Mouse (Mus musculus) cortical plate, adult 2 months (tissue): ENCODE data around the gene Gigyf2. TPM values are rescaled to one million over a fixed set of nuclear protein-coding genes. Genes with fewer than 3 reads are reported as not detected.

Source experiments
- H3K27ac ChIP-seq: fragments of 200-500 bp; 2 replicates; pipeline ENCODE4 v1.5.1; 2012; ENCODE audit warnings: low read length, control low read depth, inconsistent platforms; ENCODE audit not compliant: insufficient read depth
- H3K4me1 ChIP-seq: fragments of 200-500 bp; 2 replicates; pipeline ENCODE4 v1.6.1; 2011; ENCODE audit warnings: low read length; ENCODE audit not compliant: control insufficient read depth, insufficient read depth
- H3K4me3 ChIP-seq: fragments of 200-500 bp; 2 replicates; pipeline ENCODE4 v1.5.1; 2011; ENCODE audit warnings: mild to moderate bottlenecking, low read length, control low read depth; ENCODE audit not compliant: insufficient read depth
- CTCF ChIP-seq: fragments of 200-500 bp; IDR thresholded peaks from 2 replicates; pipeline ENCODE4 v1.5.1; 2011; ENCODE audit warnings: mild to moderate bottlenecking, control low read depth, low read length; ENCODE audit not compliant: insufficient read depth; ENCODE audit errors: extremely low read depth
- POLR2A ChIP-seq: fragments of 200-500 bp; IDR thresholded peaks from 2 replicates; pipeline ENCODE4 v1.6.1; 2011; ENCODE audit warnings: mild to moderate bottlenecking, low read length, control low read depth; ENCODE audit not compliant: insufficient read depth; ENCODE audit errors: extremely low read depth
- polyA plus RNA-seq: library from polyadenylated mRNA; depleted of rRNA; stranded (reverse); fragments of >200 nt; gene quantifications from 2 replicates; pipeline ENCODE4 v1.2.3, GENCODE M21; 2012

The Gigyf2 gene
- polyA plus RNA-seq, 1 experiment = 54.3 TPM

DNA sequence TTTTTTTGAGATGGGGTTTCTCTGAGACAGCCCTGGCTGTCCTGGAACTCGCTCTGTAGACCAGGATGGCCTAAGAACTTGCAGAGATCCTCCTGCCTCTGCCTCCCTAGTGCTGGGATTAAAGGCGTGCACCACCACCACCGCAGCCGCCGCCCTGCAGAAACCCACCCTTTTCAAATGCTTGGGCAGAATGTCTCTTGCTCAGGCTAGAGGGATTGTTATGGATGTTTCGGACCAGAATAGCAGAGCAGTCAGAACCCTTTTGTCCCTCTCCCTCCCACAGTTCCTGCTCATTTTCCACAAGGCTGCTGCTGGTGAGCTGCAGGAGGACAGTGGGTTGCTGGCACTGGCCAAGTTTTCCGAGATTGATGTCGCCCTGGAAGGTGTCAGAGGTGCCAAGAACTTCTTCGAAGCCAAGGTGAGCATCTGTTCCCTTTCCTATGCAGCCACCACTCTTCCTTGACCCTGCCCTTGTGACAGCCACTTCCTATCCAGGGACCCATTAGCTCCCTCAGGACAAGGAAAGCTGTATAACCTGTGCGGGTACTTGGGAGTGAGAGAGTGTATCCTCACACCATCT lies 29.4 kb upstream of the Gigyf2 start:
- TF ChIP-seq POLR2A (no peak), CTCF (no peak)
- H3K27ac ChIP-seq = no peak overlapping the region
- no peak overlapping the region for H3K4me3 ChIP-seq
- H3K4me1 ChIP-seq = no peaks in the 10 kb centered on the region

DNA sequence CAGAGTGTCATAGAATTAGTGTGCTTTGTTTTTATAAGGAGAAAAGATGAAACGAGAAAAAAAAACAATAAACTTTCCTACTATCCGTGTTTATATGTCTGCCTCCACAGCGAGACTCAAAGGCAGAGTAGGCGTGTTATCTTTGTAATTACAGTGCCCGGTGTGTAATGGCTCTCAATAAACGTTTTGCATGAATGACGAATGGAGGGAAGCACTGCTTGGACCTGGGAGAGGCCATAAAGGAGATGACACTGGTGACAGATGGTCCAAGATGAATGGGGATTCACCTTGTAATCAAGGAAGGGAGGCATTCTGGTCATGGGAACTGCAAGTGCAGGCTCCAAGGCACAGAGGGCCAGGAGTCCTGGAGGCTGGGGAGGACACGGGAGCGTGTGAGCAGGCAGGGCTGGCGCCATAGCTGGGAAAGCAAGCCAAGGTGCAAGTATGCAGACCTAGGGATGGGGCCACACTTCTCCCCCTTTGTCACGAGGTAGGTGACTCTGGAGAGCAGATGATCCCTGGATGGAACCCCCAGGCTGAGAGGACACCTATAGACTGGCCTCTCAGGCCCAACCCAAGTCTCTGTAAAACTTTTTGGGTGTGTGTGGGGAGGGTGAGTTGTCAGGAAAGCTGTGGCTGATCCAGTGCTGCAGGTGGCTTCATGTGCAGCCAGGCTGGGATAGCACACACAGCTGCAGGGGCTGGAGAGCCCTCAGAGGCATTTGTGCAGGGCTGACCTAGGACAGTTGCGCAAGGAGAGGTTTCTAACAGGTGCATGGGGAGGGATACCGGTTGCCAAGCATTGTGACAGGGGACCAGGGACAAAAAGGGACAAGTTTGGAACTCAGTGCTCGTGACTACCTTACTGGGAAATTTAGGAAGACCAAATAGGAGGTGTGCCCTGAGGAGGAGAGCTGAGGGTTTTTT lies 26.2 kb upstream of the Gigyf2 start:
- Histone ChIP-seq H3K4me1 (no peaks in the 10 kb centered on the region), H3K27ac (no peak overlapping the region), H3K4me3 (no peak overlapping the region)
- TF ChIP-seq POLR2A = no peak
- no peak for TF ChIP-seq CTCF

DNA sequence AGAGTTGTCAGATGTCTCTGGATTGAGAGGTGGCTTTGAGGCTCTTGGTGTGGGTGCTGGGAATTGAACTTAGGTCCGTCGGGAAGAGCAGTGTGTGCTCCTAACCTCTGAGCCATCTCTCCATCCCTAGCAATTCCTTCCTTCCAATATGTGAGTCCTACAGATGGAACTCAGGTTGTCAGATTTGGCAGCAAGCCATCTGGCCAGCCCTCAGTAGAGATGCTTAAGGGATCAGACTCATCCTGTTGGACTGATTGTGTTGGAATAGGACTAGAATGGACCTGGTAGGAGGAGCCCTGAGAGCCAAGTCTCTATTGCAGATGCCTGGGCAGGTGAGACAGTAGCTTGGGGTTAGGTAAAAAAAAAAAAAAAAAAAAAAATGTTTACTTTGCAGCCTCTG lies 24.8 kb upstream of the Gigyf2 start:
- Histone ChIP-seq H3K4me1 (no peaks in the 10 kb centered on the region), H3K27ac (no peak overlapping the region), H3K4me3 (no peak overlapping the region)
- no peak for TF ChIP-seq POLR2A
- no peak for TF ChIP-seq CTCF

DNA sequence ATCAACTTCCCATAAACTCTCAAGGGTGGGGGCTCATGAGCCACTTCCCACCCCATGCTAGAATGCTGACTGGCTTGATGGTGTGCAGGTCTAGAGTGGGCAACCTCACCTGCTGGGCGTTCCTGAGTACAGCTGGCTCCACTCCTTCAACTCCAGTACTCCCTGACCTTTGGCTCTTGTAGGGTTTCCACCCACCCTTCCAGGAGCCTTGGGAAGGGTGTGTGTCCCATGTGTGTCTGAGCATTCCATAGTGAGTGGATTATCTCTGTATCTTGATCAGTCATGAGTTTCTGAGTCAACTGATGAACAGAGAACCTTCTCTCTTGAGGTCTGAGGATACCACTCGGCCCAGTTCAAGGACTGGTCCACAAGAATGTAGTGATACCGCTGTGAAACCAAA lies 17.8 kb upstream of the Gigyf2 start:
- Histone ChIP-seq H3K27ac (no peak overlapping the region), H3K4me1 (no peaks in the 10 kb centered on the region), H3K4me3 (no peak overlapping the region)
- TF ChIP-seq CTCF (no peak), POLR2A (no peak)

DNA sequence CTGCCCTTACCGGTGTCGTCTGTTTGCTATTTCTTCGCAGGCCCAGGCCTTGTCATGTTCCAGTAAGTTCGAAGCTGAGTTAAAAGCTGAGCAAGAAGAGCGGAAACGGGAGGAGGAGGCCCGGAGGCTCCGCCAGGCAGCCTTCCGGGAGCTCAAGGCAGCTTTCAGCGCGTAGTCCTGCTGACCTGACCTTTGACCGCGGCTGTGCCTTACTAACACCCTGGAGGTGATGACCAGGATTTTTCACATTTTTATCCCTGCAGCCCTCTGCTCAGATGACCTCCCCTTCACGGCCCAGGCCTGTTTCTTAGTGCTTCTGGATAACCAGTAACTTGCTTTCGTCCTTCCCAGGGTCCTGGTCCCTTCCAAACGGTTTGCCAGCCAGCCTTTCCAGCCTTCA lies 17.2 kb upstream of the Gigyf2 start:
- Histone ChIP-seq H3K4me3 (no peak overlapping the region), H3K4me1 (no peaks in the 10 kb centered on the region), H3K27ac (no peak overlapping the region)
- TF ChIP-seq POLR2A (no peak), CTCF (no peak)

DNA sequence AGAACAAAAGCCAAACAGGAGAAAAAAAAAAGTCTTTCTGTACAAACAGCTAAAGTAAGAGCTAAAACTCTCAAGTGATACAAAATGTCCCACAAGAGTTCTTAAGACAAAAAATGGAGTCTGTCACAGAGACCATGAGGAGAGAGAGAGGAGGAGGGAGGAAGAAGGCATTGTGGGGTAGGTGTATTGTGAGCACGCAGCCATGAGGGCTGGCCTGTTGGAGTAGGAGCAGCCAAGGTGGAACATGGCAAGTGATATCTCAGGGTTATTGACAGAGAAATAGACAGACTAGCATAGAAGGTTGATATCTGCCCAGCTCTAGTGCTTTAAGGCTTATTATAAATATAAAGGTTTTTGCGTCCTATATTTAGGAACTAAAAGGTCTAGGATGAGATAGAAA lies 14.1 kb upstream of the Gigyf2 start:
- Histone ChIP-seq H3K4me3 (no peak overlapping the region), H3K4me1 (no peaks in the 10 kb centered on the region), H3K27ac (no peak overlapping the region)
- TF ChIP-seq CTCF (no peak), POLR2A (no peak)

DNA sequence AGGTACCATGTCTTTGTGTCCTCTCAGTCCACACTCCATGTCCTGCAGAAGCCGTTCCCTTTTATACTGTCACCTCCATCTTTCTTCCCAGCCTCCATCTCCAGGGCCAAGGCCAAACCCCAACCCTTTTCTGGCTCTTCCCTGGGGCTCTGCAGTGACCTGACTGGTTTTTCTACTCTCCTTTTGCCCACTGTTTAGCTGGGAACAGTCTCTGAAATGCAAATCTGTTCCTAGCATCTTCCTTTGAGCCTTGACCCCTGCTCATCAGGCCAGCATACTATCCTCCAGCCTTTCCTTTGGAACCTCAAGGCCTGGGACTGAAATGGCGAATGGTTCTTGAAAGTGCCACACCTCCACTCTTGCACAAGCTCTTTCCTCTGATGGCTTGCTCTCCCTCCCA lies 13.7 kb upstream of the Gigyf2 start:
- no peak overlapping the region for H3K4me3 ChIP-seq
- TF ChIP-seq POLR2A (no peak), CTCF (no peak)
- H3K4me1 ChIP-seq = no peaks in the 10 kb centered on the region
- no peak overlapping the region for H3K27ac ChIP-seq

DNA sequence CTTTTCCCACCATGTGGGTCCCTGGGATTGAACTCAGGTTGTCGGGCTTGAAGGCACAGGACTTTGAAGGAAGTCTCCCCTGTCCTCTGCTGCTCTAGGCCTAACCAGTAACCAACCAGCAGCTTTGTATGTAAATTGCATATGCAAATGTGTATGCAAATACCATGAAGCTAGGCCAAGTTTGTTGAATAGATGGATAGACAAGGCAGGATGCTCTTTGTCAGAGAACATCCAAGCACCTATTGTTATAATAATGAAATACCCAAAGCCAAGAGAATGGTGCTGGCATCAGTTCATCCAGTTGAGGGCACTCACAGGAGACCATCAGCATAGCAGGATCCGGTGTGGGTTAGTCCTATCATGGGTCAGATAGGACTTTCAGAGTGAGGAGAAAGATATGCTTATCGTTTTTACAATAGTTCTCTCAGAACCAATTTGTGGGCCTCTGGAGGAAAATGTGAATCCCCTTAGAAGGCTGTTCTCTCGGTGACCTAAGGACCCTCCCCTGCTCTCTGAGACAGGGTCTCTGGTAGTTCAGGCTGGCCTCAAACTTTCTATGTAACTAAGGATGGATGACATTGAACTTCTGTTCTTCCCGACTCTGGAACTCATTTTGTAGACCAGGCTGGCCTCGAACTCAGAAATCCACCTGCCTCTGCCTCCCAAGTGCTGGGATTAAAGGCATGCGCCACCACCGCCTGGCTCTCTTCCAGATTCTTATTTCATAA lies 12.8 kb upstream of the Gigyf2 start:
- TF ChIP-seq POLR2A = no peak
- TF ChIP-seq CTCF = no peak
- Histone ChIP-seq H3K4me3 (no peak overlapping the region), H3K4me1 (no peaks in the 10 kb centered on the region), H3K27ac (no peak overlapping the region)

DNA sequence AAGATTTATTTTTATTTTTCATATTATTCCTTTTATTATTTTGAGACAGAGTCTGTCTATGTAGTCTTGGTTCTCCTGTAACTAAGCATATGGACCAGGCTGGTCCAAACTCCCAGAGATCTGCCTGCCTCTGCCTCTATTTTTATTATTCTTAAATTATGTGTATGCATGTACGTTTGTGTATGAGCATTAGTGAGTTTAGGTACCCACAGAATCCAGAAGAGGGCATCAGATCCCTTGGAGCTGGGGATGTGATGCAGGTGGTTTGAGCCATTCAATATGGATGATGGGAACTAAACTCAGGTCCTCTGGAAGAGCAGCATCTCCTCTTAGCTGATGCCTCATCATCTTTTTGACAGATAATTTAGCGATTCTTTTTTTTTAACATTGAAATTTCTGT lies 11.4 kb upstream of the Gigyf2 start:
- TF ChIP-seq CTCF (no peak), POLR2A (no peak)
- Histone ChIP-seq H3K27ac (no peak overlapping the region), H3K4me3 (no peak overlapping the region), H3K4me1 (no peaks in the 10 kb centered on the region)

DNA sequence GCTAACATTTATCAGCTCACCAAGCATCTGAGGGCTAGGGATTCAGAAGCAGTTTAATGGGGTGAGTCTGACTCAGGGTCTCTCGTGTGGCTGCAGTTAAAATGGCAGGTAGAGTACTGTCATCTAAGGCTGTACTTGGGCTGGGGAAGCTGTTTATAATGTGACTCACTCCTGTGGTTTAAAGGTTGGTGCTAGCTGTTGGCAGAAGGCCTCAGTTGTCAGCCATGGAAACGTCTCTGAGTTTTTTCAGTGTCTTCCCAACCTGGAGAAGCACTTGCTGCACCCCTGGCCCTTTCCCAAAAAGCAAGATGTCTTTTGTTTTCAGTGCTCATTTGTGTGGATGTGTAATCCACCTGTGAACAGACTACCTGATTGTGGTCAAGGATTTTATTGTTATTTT lies 10.9 kb upstream of the Gigyf2 start:
- Histone ChIP-seq H3K4me1 (no peaks in the 10 kb centered on the region), H3K4me3 (no peak overlapping the region), H3K27ac (no peak overlapping the region)
- TF ChIP-seq POLR2A (no peak), CTCF (no peak)
